Mouse (Mus musculus) myocyte (in vitro differentiated cells): ENCODE data around the gene Mbd5.

Experiments used
- MAX ChIP-seq: IDR thresholded peaks from one replicate; pipeline ENCODE4 v1.6.1; 2011; ENCODE audit warnings: low read depth, mild to moderate bottlenecking, control low read depth
- POLR2A ChIP-seq: IDR thresholded peaks from one replicate; pipeline ENCODE4 v1.6.1; 2011; ENCODE audit warnings: low read depth, mild to moderate bottlenecking, control low read depth, moderate library complexity; ENCODE audit not compliant: insufficient read length
- TCF12 ChIP-seq: IDR thresholded peaks from one replicate; pipeline ENCODE4 v1.6.1; 2011; ENCODE audit warnings: mild to moderate bottlenecking, control low read depth; ENCODE audit not compliant: poor library complexity, insufficient read depth, severe bottlenecking

DNA sequence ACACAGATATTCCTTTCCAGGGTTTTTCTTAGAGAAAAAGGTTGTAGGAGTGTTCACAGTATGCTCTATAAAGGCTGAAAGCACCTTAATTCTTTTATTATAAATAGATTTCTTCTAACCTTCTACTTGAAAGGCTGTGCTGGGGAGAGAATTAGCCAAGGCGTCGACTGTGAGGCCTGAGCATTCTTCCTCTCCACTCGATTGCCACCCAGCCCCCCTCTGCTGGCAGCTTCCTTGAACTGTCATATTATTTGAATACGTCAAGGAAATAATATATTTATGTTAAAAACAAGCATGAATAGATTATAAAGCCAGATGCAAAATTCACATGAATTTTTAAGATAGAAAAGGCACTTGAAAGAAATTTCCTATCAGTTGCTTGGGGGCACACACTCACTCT lies 410.4 kb downstream of the Mbd5 start:
- TF ChIP-seq TCF12 (no peak), MAX (no peak), POLR2A (no peak)
